Mouse (Mus musculus): ENCODE results near the gene Macrod2.

Gene Macrod2

DNA sequence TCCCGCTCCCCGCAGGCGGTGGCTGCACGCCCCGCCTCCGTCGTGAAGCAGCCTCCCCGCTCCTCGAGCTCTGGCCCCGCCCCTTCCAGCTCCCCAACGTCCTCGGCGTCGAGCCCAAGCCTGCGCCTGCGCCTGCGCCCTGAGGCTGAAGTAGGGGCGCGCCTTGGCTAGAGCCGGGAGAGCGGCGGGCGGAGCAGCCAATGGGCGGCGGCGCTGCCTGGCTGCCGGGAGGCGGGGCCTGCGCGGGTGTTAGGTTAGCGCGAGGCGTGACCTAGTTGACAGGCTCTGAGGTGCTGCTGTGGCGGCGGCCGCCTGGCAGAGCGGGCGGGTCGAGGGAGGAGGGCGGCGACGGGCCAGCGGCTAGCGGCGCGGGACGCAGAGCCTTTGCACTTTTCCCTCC is at the start of gene Macrod2:
Gene Macrod2, plus strand, starts transcription at position 131 of the 400 bp plus-strand sequence.
- DNase-seq (ENCODE audit: low spot score in 2 of 2): peak; percentile 92 to 97

DNA sequence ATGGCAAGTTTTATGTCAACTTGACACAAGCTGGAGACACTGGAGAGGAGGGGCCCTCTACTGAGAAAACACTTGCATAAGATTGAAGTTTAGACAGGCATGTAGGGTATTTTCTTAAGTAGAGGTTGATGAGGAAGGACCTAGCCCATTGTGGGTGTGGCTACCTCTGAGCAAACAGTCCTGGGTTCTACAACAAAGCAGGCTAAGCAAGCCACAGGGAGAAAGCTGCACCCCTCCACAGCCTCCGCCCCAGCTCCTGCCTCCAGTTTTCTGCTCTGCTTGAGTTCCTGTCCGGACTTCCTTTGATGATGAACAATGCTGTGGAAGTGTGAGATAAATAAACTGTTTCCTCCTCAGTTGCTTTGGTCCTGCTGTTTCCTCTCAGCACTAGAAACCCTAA is 35.2 kb upstream of the Macrod2 start:
- DNase-seq (ENCODE audit: low spot score in 2 of 2): no peak

DNA sequence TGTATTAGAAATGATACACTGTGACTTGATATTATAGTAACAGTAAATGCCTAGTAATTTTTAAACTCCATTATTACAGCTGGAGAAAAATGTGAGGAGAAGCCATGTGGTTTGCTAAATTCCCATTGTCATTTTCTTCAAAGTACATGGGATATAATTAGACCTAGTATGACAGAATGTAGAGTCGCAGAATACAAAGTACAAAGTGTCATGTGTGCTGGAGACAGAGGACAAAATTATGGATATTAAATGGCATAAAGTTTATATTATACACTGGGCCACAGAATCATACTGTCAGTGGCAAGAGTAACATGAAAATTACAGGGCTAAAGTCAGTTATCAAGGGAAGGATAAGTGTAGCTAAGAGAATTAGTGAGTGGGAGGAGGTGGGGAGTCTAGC is 30.3 kb upstream of the Macrod2 start:
- no peak for DNase-seq (ENCODE audit: low spot score in 2 of 2)

DNA sequence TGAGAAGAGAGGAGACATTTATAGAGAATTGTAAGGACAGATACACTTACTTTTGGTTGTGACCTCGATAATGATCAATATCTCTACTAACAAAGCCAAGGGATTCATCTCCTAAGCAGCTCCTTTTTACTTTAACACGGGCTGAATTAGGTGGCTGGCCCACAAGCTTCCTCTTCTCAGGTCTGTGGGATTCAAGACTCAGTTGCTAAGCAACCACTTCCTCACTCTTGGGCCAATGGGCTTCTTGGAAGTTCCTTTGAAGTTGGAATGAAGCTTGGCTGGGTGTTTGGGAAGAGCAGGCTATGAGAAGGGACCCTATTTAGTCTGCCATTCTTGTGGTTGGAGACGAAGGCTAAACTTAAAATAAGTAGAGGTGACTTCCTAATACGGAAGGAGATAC is 5.6 kb upstream of the Macrod2 start, which contains the start of gene Sel1l2:
Gene Sel1l2, minus strand, starts transcription at position 182 of the 400 bp plus-strand sequence.
- no peak for DNase-seq (ENCODE audit: low spot score in 2 of 2)

DNA sequence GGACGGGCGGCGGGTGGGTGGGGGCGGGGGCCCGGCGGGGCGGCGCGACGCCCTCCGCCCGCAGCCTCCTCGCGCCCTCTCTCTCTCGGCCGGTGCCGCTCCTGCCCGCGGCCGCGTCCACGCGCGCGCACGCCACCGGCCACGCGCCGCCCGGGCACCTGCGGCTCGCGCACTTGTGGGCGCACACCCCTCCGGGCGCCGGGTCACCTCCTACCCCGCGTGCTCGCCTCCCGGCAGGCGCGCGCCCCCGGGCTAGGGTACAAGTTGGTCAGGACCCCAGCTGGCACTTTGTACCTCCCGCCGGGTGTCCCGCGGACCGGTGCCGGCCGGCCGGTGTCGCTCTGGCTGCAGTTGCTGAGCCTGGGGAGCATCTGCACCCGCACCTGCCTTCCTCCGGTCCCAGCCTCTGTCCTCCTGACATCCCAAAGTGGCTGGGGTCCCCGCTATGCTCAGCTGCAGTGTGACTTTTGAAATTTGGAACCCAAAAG is 679 bp downstream of the Macrod2 start:
- peak; percentile 3 to 28 for DNase-seq (ENCODE audit: low spot score in 2 of 2)

DNA sequence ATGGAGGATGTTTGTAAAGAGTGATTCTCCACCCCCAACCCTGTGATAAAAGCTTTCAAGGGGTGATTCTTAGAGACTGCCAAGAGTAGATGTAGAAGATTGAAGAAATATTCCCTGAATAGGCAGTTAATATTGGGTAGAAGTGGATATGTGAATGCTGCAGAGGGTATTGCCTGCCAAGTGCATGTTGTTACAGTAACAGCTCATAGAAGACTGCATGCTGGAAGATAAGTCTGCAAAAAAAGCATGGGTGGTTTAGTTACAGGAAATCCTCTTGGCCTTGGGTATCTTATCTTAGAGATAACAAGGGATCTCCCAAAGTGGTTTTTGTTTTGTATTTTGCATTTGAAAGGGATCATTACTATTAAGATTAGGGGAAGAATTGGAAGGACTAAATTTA is 30.7 kb downstream of the Macrod2 start:
- DNase-seq (ENCODE audit: low spot score in 2 of 2): no peak

DNA sequence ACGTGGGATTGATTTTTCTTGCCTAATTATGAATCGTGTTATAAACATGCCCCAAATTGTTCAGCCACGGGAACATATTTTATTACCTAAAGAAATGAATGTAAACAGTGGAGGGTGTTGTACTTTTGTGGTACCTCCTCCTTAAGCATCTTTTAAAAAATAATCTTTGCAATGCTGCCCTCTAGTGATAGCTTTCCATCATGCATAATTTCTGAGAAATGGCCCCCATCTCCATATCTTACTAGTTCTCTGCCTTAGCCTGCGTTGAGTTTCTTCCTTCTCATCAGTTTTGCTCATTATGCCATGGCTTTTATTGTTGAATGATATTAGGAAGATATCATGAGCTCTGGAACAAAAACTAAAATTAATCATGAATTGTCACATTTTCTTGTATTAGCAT is 32.2 kb downstream of the Macrod2 start:
- DNase-seq (ENCODE audit: low spot score in 2 of 2): no peak

DNA sequence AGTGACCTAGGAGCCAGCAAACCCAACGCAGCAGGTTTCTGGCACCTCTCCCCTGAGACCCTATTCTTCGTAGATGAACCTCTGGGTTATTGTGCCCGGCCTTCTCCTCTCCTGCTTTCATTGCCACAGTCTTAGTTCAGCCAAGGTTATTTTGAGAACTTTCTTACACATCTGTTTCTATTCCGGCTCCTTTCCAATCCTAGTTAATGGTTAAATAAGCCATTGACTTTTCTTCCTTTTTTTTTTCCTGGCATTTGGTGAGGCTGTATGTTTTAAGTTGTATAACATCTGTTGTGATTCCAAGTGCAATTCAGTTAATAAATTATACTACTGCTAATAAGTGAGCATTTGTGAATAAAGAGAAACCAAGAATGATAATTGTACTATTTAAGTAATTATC is 44.0 kb downstream of the Macrod2 start:
- no peak for DNase-seq (ENCODE audit: low spot score in 2 of 2)

DNA sequence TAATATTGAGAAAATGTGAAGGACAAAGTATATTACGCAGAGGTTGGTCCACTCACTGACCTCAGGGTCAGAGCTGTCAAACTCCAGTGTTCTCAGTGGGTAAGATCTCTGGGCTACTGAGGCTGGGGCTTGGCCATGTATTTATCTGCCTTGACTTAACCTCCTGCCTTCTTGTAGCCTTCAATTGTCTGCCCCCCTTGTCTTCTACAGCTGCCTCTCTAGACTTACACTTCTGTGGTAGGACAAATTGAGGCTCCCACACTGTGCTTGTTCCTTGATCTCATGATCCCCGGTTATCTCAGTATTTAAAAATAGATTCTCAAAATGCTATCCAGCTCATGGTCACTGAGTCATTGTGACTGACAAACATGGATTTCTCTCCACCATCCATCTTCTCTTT is 53.5 kb downstream of the Macrod2 start:
- DNase-seq (ENCODE audit: low spot score in 2 of 2): no peak

DNA sequence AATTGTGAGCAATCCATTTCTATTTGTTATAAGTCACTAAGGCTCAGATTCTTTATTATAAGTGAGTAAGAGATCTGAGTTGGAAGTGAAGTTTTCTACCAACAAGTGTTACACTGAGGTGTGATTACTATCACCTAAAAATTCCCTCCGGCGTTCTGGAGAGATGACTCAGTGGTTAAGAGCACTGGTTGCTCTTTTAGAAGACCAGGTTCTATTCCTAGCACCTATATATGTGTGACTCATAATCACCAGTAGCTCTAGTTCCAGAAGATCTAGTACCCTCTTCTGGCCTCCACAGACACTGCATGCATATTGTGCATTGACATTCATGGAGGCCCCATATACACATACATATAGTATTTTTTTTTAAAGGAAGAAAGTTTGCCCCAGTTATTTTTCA is 80.7 kb downstream of the Macrod2 start:
- DNase-seq (ENCODE audit: low spot score in 2 of 2): no peak

DNA sequence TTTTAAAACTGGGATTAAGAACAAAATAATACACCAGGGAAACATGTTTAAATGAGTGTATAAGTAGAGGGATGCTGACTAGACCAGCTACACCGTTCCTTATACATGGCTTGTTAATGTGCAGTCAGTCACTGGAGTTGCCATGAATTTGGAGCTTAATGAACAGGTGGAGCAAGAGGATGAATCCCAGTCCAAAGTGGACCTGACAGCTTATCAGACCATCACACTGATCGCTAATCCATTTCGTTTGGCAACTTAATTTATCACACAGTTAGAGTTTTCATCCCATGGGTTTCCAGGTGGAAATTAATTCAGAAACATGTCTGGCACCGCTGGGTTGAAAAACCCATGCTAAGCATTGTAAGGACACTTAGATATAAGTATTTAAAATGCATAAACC is 81.8 kb downstream of the Macrod2 start:
- no peak for DNase-seq (ENCODE audit: low spot score in 2 of 2)

DNA sequence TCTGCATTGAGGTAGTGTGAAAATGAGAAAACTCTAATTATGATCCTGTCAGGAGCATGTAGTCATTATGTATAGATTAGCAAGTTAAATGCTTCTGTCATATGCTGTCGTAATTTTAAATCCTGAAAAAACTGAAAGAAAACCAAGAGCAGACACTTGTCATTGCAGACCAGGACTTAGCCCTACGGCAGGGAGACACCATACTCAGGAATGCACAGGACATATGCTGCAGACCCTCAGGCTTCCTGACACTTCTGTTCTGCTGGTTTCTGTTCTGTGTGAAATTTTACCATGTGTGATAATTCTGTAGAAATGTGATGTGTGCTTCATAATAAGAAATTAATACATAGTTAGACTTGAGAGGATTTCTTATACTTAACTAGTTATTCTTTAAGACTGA is 87.5 kb downstream of the Macrod2 start:
- DNase-seq (ENCODE audit: low spot score in 2 of 2): no peak

DNA sequence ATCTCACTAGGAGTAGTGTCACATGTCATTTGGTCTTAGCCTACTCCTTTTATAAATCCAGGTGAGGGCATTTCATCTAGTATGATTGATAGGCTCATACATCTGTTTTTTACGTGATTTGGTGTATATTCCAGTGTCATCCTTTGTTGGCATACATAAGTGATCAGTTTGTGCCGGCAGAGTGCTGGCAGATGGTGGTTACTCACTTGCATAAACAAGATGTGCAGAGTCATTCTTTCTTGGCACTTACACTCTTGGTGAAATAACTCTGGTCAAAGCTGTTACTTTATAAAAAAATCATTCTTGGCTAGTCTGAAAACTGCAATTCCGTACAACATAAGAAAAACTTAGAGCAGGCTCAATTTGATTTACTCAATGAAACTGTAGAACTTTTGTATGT is 102.6 kb downstream of the Macrod2 start:
- no peak for DNase-seq (ENCODE audit: low spot score in 2 of 2)

DNA sequence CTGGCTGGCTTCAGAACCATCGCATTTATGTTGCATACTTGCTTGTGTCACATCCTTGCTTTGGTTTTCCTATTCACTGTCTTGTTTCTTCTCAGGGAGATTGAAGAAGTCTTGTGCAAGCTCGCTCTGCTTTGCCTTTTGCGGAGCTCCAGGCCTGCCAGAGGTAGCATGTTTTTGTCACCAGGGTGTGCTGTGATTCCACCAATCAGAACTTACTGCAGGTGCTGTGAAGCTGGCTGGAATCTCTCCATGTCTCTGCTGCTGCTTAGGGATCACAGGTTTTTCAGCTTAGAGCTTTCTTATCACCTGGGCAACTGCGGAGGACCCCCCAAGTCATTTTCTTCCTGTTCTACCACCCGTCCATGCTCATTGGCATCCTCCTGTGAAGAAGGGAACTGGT is 105.8 kb downstream of the Macrod2 start:
- peak; percentile 9 to 31 for DNase-seq (ENCODE audit: low spot score in 2 of 2)

DNA sequence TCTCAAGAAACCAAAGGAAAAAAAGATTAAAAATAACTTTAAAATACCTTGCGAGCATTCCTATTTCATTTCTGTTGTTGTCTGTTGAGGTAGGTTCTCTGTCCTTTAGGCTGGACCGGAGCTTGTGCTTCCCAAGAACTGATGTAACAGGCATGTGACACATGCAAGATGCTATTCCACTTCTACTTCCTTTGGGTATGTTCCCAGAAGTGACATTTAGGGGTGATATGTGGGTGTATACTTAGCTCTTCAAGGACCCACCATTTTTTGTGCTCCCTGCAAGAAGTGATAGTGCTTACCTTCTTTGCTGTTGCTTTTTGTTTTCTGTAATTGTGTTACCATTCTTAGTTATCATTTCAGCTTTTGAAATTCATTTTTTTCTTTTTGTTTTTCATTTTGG is 126.4 kb downstream of the Macrod2 start:
- no peak for DNase-seq (ENCODE audit: low spot score in 2 of 2)

DNA sequence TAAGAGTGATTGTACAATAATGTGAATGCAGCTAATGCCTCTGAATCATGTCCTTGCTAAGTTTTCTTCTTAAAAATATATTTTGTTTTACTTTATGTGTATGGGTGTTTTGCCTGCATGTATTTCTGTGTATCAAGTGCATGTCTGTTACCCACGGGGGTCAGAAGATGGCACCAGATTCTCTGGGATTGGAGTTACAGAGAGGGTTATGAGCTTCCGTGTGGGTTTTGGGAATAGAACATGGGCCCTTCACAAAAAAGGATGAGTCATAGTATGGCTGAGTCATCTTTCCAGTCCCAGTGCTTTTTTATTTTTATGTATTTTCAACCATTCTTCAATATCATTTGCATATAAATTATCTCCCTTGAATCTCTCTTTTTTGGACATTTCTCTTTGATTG is 135.1 kb downstream of the Macrod2 start:
- no peak for DNase-seq (ENCODE audit: low spot score in 2 of 2)

DNA sequence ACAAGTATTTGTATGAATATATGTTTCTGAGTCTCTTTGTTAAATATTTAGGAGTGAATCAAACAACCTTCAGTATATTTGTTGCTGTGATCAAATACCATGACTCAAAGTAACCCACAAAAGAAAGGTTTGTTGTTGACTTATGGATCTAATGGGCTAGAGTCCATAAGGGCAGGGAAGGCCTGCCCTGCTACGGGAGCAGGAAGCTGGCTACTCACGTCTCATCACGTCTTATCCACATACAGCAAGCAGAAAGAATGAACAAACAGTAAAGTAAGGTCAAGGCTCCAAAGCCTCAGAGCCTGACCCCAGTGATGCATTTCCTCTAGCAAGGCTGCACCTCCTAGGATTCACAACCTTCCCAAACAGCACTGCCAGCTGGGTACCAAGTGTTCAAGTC is 136.9 kb downstream of the Macrod2 start:
- DNase-seq (ENCODE audit: low spot score in 2 of 2): no peak

DNA sequence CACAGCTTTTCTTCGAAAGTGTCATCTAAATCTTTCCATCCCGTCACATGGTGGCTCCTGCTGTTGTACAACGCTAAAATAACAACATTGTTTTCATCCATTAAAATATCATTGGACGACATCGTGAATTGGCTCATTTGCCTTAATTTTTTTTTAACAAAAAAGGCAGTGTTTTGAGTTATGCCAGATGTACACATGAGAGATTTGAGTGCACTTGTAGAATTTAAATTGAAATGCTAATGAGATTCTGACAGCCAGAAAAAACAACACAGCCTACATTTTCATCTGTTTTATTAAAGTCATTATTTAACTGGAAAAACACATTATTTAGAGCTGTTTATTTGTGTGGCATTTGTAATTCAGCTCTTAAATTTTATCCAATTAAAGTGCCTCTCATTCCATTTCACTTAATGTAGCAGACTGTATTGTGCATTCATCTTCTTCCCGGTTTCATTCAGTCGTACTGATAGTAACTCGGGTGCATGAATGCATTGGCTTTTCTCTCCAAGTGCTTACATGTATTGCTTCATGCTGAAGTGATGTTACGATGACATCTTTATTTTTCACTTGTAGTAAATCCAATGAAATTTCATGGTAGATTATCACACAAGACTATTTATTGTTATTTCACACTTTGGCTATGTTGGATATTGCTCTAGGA is 137.9 kb downstream of the Macrod2 start:
- DNase-seq (ENCODE audit: low spot score in 2 of 2): no peak

DNA sequence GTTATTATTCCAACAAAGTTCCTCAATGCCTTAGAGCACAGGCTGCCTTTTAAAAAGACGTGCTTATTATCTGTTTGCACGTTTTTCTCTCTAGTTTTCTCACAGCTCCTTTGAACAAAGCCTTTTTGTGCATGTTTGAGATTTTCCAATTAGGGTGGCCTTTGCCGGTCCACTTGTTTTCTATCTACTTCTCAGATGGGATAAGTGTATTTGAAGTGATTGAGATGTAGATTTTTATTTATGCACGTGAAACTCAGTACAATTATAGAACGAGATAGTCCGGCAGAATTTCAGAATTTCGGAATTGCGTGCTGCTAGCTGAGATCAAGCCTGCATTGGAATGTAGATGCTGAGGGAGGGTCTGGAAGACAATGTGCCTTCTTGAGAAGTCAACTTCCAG is 138.5 kb downstream of the Macrod2 start:
- no peak for DNase-seq (ENCODE audit: low spot score in 2 of 2)

DNA sequence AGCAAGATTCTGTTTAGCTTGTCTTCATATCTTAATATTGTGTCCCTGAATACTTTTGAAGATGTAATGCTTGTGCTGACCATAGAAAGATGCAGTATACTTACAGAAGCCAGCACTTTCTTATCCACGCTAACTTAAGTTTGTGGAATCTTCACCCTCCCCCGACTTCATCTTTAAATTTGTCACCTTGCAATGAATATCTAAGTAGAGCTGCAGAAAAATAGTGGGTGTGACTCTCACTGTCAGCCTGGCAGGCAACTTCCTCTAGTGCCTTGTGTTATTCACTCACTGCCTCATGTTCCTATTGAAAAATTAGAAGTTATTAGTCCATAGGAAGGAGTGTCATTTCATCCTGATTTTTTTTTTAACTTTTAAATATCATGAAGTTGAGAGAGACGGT is 139.5 kb downstream of the Macrod2 start:
- DNase-seq (ENCODE audit: low spot score in 2 of 2): no peak

DNA sequence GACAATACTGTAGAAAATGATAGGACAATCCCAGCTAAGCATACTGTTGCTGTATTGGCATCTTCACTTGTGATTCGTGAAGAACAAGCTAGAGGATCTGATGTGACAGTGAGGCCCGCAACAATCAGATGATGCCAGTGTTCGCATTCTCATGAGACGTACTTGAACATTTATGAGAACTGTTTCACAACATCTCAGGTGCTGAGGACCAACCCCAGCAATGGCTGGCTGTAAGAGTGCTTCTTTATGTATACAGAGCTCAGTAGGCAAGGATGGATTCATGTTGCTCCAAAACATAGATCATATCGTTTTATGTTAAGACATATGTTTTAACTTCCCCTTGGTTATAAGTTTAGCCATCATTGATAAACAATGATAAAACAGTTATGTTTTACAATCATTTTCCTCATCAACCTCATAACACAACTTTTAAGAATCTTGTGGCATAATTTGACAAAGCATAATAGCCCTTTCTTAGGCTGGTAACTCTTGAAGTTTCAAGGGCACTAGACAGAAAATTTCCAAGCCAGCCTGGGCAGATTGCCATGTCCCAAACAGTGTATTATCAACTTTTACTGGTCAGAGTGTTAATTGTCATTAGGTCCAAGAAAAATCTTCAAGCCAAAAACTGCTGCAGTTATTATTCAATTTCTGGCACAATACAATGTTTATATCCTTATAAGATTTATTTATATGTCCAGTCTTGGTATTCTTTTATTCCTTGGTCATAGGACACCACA is 140.9 kb downstream of the Macrod2 start:
- no peak for DNase-seq (ENCODE audit: low spot score in 2 of 2)

DNA sequence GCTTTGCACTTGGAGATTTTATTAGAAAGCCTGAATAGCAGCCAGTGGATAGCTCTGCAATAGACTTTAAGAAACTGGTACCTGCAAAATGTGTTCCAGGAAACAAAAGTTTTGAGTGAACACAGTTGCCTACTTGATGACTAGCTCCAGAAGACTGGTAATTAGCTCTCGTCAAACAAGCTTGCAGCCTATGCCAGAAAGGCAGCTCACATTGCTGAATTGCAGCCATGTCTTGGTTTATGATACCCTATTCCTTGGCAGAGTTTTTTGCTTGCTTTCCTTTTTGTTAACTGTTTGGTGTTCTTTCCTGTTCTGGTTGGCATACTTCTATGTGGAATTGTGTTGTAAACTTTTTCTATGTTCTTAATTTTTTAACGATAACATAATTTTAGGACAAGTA is 154.2 kb downstream of the Macrod2 start:
- no peak for DNase-seq (ENCODE audit: low spot score in 2 of 2)

DNA sequence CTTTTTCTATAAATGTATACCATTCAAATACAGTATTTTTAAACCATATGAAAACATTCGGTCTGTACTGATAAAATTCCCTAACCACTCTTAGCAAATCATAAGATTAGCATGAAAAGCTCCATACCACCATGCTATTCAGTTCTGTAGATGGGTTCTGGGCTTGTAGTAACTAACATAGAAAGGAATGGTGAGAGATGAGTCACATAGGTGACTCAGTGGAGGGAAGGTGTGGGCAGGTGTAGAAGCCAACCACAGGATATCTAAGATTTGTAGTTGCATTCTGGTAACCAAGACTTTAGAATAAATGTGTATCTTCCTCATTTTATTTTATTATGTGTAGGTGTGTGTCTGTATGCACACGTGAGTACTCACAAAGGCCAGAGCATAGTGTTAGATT is 166.3 kb downstream of the Macrod2 start:
- DNase-seq (ENCODE audit: low spot score in 2 of 2): no peak

All from urinary bladder, adult 18-20 months (tissue).